Mouse (Mus musculus): ENCODE data around the gene Bloc1s3. TPM values are rescaled to one million over a fixed set of nuclear protein-coding genes. Genes with fewer than 3 reads are reported as not detected.

The Bloc1s3 gene
- polyA plus RNA-seq, 1 experiment from 2014 or later, result 1.4 TPM

DNA sequence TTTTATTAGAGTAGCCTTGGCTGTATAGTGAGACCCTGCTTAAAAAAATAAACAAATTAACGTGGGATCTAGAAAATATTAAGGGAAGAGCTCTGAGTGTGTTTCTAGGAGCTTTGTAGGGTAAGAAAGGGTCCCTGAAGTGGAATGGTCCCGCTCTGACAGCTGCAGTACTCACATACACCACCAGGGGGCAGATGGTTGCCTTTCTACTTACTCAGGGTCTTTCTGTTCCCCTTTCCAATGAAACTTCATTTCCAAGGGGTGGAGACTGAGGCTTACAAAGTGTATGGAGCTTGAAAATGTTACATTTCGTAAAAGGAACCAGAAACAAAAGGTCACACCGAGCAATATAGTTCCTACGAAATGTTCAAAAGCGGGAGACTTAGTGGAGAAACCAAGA is 46.7 kb downstream of the Bloc1s3 start:
- Histone ChIP-seq H3K27me3 (ENCODE audit: control insufficient read depth, insufficient read depth, low read depth, low read length) (no peaks in the 10 kb centered on the region; the same call in 1 of the 2 replicates), H3K9me3 (ENCODE audit: control insufficient read depth, low read length) (no peaks in the 10 kb centered on the region), H3K36me3 (ENCODE audit: control insufficient read depth, insufficient read depth, low read length) (no peaks in the 10 kb centered on the region), H3K4me2 (ENCODE audit: low read depth, low read length) (0 out of 2 replicates have a peak overlapping the region, but pooled peaks have one; percentile 21), H3K27ac (ENCODE audit: low read length) (no peak overlapping the region), H3K4me3 (ENCODE audit: low read length) (no peak overlapping the region), H3K9ac (ENCODE audit: low read length) (no peak overlapping the region), H3K4me1 (replicated peaks; ENCODE audit: control insufficient read depth, insufficient read depth, low read length) (peaks cover 18% of the 10 kb centered on the region)
- WGBS, result 13% methylated on average over 6 of the region's 6 CpGs
- ATAC-seq (ENCODE audit: low read depth), result no peak

DNA sequence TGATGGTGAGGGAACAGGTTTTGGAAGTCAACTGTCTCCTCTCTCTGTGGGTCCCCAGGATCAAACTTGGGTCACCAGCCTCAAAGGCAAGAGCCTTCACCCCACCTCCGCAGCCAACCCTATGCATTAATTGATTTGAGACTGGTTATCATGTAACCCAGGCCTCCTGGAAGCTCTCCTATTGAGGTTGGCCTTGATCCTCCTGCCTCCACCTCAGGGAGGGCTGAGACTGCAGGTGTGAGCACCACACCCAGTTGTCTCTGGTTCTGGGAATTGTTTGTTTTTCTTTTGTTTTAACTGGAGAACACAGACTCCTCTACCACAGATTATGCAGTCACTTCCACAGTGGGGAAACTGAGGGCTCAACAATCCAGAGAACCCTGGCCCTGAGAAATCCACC is 47.7 kb downstream of the Bloc1s3 start:
- peaks cover 24% of the 10 kb centered on the region for H3K4me1 ChIP-seq (replicated peaks; ENCODE audit: control insufficient read depth, insufficient read depth, low read length)
- ATAC-seq (ENCODE audit: low read depth), result no peak
- H3K27me3 ChIP-seq (ENCODE audit: control insufficient read depth, insufficient read depth, low read depth, low read length), result no peaks in the 10 kb centered on the region; the same call in 1 of the 2 replicates
- no peaks in the 10 kb centered on the region for H3K9me3 ChIP-seq (ENCODE audit: control insufficient read depth, low read length)
- no peak overlapping the region for H3K27ac ChIP-seq (ENCODE audit: low read length)
- no peaks in the 10 kb centered on the region for H3K36me3 ChIP-seq (ENCODE audit: control insufficient read depth, insufficient read depth, low read length)
- WGBS, result 72% methylated on average over 1 of the region's 1 CpGs
- no peak overlapping the region for H3K4me2 ChIP-seq (ENCODE audit: low read depth, low read length)
- H3K9ac ChIP-seq (ENCODE audit: low read length), result no peak overlapping the region
- no peak overlapping the region for H3K4me3 ChIP-seq (ENCODE audit: low read length)

DNA sequence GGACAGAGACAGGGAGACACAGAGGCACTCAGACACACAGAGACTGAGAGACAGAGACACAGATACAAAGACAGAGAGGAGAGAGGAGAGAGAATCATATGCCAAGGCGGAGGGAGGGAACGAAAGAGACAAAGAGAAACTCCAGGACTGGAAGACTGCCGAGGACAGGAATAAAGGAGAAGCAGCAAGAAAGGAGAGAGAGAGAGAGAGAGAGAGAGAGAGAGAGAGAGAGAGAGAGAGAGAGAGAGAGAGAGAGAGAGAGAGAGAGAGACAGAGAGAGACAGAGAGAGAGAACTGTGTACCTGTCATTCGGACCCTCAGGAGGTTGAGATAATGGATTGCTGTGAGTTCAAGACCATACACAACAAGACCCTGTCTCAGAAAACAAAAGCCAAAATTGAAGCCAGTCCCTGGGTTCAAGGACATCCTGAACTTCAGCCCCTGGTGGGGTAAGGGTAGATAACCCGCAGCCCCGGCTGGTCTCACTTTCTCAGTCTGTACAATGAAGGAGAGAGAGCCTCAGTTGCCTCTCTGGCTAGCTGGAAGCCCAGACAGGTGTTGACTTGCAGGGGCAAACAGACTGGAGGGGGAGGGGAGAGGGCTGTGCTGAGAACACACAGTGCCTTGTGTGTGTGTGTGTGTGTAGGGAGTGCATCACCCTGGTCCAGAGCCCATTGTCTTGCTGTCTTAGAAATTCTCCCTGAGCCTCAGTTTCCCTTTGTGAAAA is 48.9 kb downstream of the Bloc1s3 start:
- Histone ChIP-seq H3K27ac (ENCODE audit: low read length) (no peak overlapping the region), H3K4me1 (replicated peaks; ENCODE audit: control insufficient read depth, insufficient read depth, low read length) (peaks cover 19% of the 10 kb centered on the region), H3K4me3 (ENCODE audit: low read length) (peak overlapping the region; percentile 93), H3K36me3 (ENCODE audit: control insufficient read depth, insufficient read depth, low read length) (no peaks in the 10 kb centered on the region), H3K27me3 (ENCODE audit: control insufficient read depth, insufficient read depth, low read depth, low read length) (no peaks in the 10 kb centered on the region), H3K4me2 (ENCODE audit: low read depth, low read length) (peak overlapping the region; percentile 89), H3K9me3 (ENCODE audit: control insufficient read depth, low read length) (no peaks in the 10 kb centered on the region), H3K9ac (ENCODE audit: low read length) (peak overlapping the region; percentile 90)
- 17% methylated on average over 6 of the region's 6 CpGs for WGBS
- ATAC-seq (ENCODE audit: low read depth), result no peak

DNA sequence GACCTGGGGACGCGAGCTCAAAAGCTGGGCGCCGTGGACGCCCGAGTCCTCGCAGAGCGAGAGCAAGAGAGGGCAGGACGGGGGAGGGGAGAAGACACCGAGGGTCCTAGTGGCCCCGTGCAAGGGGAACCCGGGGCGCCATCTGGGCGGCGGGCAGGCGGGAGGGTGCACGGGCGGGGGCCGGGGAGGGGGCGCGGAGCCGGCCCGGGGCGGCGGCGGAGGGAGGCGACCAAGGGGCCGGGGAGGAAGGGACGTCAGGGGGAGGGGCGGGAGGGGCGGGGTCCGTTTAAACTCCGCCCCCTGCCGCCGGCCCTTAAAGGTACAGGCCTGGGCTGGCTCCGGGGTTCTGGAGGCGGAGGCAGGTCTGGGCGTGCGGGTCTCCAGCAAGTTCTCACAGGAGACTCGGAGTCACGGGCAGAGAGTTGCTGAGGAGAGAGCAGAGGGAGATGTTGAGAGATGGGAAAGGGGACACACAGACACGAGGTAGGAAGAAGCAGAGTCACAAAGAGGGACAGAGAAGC is 49.5 kb downstream of the Bloc1s3 start, which contains the start of gene Mark4:
Gene Mark4, minus strand, starts transcription at position 231 of the 521 bp plus-strand sequence.
- Histone ChIP-seq H3K27me3 (ENCODE audit: control insufficient read depth, insufficient read depth, low read depth, low read length) (no peaks in the 10 kb centered on the region), H3K36me3 (ENCODE audit: control insufficient read depth, insufficient read depth, low read length) (no peaks in the 10 kb centered on the region), H3K27ac (ENCODE audit: low read length) (peak within 1 kb of the TSS; percentile 70), H3K4me1 (replicated peaks; ENCODE audit: control insufficient read depth, insufficient read depth, low read length) (peaks cover 18% of the 10 kb centered on the region), H3K9ac (ENCODE audit: low read length) (peak within 1 kb of the TSS; percentile 90), H3K9me3 (ENCODE audit: control insufficient read depth, low read length) (no peaks in the 10 kb centered on the region), H3K4me3 (ENCODE audit: low read length) (peak within 1 kb of the TSS; percentile 93), H3K4me2 (ENCODE audit: low read depth, low read length) (peak within 1 kb of the TSS; percentile 89)
- ATAC-seq (ENCODE audit: low read depth), result peak; percentile 91
- WGBS, result 1% methylated on average over 23 of the region's 42 CpGs

DNA sequence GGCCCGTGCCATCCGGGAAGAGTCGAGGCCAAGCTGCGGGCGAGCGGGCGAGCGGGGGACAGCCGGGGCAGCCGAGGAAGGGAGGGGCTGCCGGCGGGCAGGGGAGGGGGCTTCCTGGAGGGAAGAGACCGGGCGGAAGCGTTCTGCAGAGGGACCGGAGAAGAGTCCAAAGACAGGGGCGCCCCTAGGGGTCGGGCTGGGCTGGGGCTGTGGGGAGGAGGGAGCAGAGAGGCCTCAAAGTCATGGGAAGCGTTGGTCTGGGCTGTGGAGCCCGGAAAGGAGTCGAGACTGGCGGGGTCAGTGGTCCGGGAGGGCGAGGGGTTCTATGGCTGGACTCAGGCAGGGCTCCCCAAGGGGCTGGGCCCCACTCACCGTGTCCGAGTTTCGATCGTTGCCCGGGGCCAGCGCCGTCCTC is 50.1 kb downstream of the Bloc1s3 start:
- Histone ChIP-seq H3K4me1 (replicated peaks; ENCODE audit: control insufficient read depth, insufficient read depth, low read length) (peaks cover 18% of the 10 kb centered on the region), H3K27ac (ENCODE audit: low read length) (peak overlapping the region; percentile 70), H3K4me2 (ENCODE audit: low read depth, low read length) (peak overlapping the region; percentile 89), H3K36me3 (ENCODE audit: control insufficient read depth, insufficient read depth, low read length) (no peaks in the 10 kb centered on the region), H3K27me3 (ENCODE audit: control insufficient read depth, insufficient read depth, low read depth, low read length) (no peaks in the 10 kb centered on the region), H3K9me3 (ENCODE audit: control insufficient read depth, low read length) (no peaks in the 10 kb centered on the region), H3K9ac (ENCODE audit: low read length) (peak overlapping the region; percentile 90), H3K4me3 (ENCODE audit: low read length) (peak overlapping the region; percentile 93)
- under 1% methylated on average over 29 of the region's 31 CpGs for WGBS
- peak; percentile 82 for ATAC-seq (ENCODE audit: low read depth)

DNA sequence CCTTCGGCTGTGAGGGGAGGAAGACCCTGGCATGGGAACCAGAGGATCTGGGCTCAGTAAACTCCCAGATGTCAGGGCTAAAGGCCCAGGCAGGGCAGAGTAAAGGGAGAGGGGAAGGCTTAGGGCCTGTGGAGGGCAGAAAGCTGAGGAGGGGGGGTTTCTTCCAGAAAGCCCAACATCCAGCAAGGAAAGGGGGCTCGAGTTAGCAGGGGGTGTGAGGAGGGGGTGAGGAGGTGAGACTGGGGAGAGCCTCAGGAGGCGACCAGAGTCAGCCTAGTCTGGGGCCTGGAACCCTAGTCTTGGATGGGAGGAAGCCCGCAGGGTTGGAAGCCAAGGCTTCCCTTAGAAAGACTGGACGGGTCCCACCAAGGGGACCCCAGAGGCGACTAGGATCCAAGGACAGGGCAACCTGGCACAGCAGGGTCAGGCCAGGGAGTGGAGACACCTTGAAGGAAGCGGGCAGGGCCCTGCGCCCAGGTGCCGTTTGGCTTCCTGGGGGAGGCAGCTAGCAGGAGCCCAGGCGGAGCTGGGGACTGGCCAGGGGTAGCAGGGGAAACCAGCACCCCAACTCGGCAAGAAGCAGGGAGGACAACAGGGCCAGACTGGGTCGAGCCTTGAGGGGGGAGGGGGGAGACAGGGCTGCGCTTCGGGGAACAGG is 50.6 kb downstream of the Bloc1s3 start:
- Histone ChIP-seq H3K36me3 (ENCODE audit: control insufficient read depth, insufficient read depth, low read length) (no peaks in the 10 kb centered on the region), H3K4me2 (ENCODE audit: low read depth, low read length) (peak overlapping the region; percentile 89), H3K4me1 (replicated peaks; ENCODE audit: control insufficient read depth, insufficient read depth, low read length) (peaks cover 18% of the 10 kb centered on the region), H3K27me3 (ENCODE audit: control insufficient read depth, insufficient read depth, low read depth, low read length) (no peaks in the 10 kb centered on the region), H3K9me3 (ENCODE audit: control insufficient read depth, low read length) (no peaks in the 10 kb centered on the region), H3K9ac (ENCODE audit: low read length) (peak overlapping the region; percentile 90), H3K27ac (ENCODE audit: low read length) (peak overlapping the region; percentile 70), H3K4me3 (ENCODE audit: low read length) (peak overlapping the region; percentile 93)
- peak; percentile 1 for ATAC-seq (ENCODE audit: low read depth)
- 4% methylated on average over 14 of the region's 14 CpGs for WGBS

DNA sequence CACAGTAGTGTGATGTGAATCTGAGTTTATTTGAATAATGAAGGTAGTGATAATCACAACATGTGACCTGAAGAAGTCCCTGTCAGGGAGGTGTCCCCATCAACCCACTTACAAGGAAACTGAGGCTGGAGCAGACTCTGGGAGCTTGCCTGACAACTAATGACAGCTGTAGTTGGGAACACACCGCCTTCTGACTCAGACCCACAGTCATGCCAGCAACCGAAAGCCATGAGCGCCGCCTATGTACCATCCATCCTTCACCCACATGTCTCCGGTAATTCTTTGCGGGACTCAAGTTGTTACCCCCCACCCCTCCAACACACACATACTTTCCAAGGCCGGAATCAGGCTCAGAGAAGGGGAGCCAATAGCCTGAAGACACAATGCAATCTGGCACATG is 51.5 kb downstream of the Bloc1s3 start:
- WGBS, result 89% methylated on average over 7 of the region's 7 CpGs
- Histone ChIP-seq H3K9me3 (ENCODE audit: control insufficient read depth, low read length) (no peaks in the 10 kb centered on the region), H3K27me3 (ENCODE audit: control insufficient read depth, insufficient read depth, low read depth, low read length) (no peaks in the 10 kb centered on the region), H3K4me3 (ENCODE audit: low read length) (no peak overlapping the region), H3K4me1 (replicated peaks; ENCODE audit: control insufficient read depth, insufficient read depth, low read length) (peaks cover 18% of the 10 kb centered on the region), H3K27ac (ENCODE audit: low read length) (no peak overlapping the region), H3K36me3 (ENCODE audit: control insufficient read depth, insufficient read depth, low read length) (0 out of 2 replicates have a peak, but pooled peaks cover under 1% of the 10 kb centered on the region), H3K4me2 (ENCODE audit: low read depth, low read length) (peak overlapping the region; percentile 89), H3K9ac (ENCODE audit: low read length) (no peak overlapping the region)
- ATAC-seq (ENCODE audit: low read depth), result no peak

DNA sequence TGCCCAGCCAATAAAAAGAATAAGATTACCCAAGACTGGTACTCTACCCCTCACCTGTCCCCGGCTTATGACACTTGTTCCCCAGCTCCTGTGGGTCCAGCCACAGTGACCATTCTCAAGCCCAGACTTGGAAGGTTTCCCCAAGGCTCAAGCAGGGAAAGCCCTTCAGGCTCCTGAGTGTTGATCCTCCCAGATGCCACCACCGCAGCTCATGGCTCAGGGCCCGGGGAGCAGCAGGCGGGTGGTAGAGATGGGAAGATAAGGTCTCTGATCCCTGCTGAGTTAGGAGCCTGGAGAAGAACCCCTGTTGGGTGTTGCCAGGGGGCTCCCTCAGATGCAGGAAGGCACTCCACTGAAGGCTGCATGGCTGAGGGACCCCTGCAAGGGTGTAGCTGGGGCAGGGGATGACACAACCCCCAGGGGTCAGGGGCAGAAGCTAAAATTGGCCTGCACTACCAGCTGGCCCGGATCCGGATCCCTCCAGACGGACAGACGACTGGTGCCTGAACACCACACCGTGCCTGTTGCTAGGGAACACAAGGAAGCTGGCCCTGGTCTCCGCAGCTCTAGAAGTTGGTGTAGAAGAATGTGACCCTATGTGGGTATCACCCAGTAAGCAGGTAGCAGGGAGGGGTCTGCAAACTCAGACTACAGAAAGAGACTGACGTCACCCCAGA is 52.2 kb downstream of the Bloc1s3 start:
- ATAC-seq (ENCODE audit: low read depth), result no peak
- H3K4me3 ChIP-seq (ENCODE audit: low read length), result no peak overlapping the region
- no peak overlapping the region for H3K9ac ChIP-seq (ENCODE audit: low read length)
- H3K4me2 ChIP-seq (ENCODE audit: low read depth, low read length), result no peak overlapping the region
- no peaks in the 10 kb centered on the region for H3K27me3 ChIP-seq (ENCODE audit: control insufficient read depth, insufficient read depth, low read depth, low read length)
- no peak overlapping the region for H3K27ac ChIP-seq (ENCODE audit: low read length)
- H3K36me3 ChIP-seq (ENCODE audit: control insufficient read depth, insufficient read depth, low read length), result peaks cover 7% of the 10 kb centered on the region; the same call in 1 of the 2 replicates
- no peaks in the 10 kb centered on the region for H3K9me3 ChIP-seq (ENCODE audit: control insufficient read depth, low read length)
- peaks cover 18% of the 10 kb centered on the region for H3K4me1 ChIP-seq (replicated peaks; ENCODE audit: control insufficient read depth, insufficient read depth, low read length)
- WGBS, result 57% methylated on average over 11 of the region's 11 CpGs

DNA sequence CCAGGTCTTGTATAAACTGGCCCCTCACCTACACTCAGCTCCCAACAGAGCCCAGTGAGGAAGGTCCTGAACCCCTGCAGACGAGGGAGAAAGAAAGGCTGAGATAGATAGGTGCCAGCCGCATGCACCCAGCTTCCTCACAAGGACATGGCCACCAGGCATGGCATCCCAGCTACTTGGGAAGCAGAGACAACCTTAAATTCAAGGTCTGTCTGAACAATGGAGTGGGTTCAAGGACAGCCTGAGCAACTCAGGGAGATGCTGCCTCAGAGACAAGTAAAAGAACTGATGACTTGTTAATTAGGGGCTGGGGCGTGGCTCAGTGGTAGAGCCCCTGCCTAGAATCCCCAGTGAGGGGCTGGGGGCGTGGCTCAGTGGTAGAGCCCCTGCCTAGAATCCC is 53.0 kb downstream of the Bloc1s3 start:
- ATAC-seq (ENCODE audit: low read depth), result no peak
- WGBS, result 95% methylated on average over 3 of the region's 4 CpGs
- no peaks in the 10 kb centered on the region for H3K27me3 ChIP-seq (ENCODE audit: control insufficient read depth, insufficient read depth, low read depth, low read length)
- no peak overlapping the region for H3K4me2 ChIP-seq (ENCODE audit: low read depth, low read length)
- peaks cover 9% of the 10 kb centered on the region; the same call in 1 of the 2 replicates for H3K36me3 ChIP-seq (ENCODE audit: control insufficient read depth, insufficient read depth, low read length)
- H3K9ac ChIP-seq (ENCODE audit: low read length), result no peak overlapping the region
- H3K9me3 ChIP-seq (ENCODE audit: control insufficient read depth, low read length), result no peaks in the 10 kb centered on the region
- peaks cover 18% of the 10 kb centered on the region for H3K4me1 ChIP-seq (replicated peaks; ENCODE audit: control insufficient read depth, insufficient read depth, low read length)
- no peak overlapping the region for H3K27ac ChIP-seq (ENCODE audit: low read length)
- no peak overlapping the region for H3K4me3 ChIP-seq (ENCODE audit: low read length)
